In genomic region chr11:87686407-87686806, GRCm38 (mm10) we compare ENCODE assay signal across 13 mouse cellular contexts. TPM values are rescaled to one million over a fixed set of nuclear protein-coding genes. Genes with fewer than 3 reads are reported as not detected.
A peak's percentile ranks its signal among the peaks of the same experiment; 100 is the strongest.
DNase-seq lines count a peak whose midpoint lies in the region; ATAC-seq lines count a peak whose summit lies in the region.
"Had no signal": no experiment of that assay in that cellular context is flagged by ENCODE, and none has a peak within 500 bp of the region (broad histone marks: within the 10 kb centered on the region; RNA-seq: fewer than 3 reads in every experiment).

No protein-coding gene starts in this region.

- H3K27ac ChIP-seq in liver, embryonic 13.5 days, result peak overlapping the region; percentile 0; the same call in 1 of the 2 replicates

- ATAC-seq in liver, embryonic 13.5 days (ENCODE audit: low read depth), result no peak
- peak; percentile 61 for ATAC-seq in CD4-positive, CD25-positive, alpha-beta regulatory T cell, adult 4 months
- peak; percentile 72 for ATAC-seq in granulocyte monocyte progenitor cell, adult 5-6 weeks (replicated peaks; ENCODE audit: poor library complexity, severe bottlenecking)

- no peak overlapping the region for H3K4me3 ChIP-seq in liver, embryonic 13.5 days (replicated peaks)
- H3K4me3 ChIP-seq: myocyte had no signal

- intact Hi-C loops in gastrocnemius, postnatal 36 days (cut with DNase I), result no loop called here

- peaks cover 63% of the 10 kb centered on the region for H3K4me1 ChIP-seq in liver, embryonic 13.5 days (replicated peaks)

- DNase-seq in liver, embryonic 13.5 days, result no peak
- DNase-seq in liver, result no peak
- peak; percentile 61 for DNase-seq in 416B (ENCODE audit: low read depth)
- DNase-seq in right cerebral cortex, postnatal 10 days (ENCODE audit: low spot score in 2 of 2), result no peak
- DNase-seq in gastrocnemius, postnatal 36 days, result no peak
- DNase-seq in layer of hippocampus, postnatal 10 days (ENCODE audit: low spot score in 2 of 2), result no peak
- DNase-seq: gastrocnemius, postnatal 14 days; kidney, adult 18-20 months; lung, adult 18-20 months; right cerebral cortex, postnatal 14 days had no signal

- no peaks in the 10 kb centered on the region for H3K36me3 ChIP-seq in liver, embryonic 13.5 days

- no peak overlapping the region for H3K4me2 ChIP-seq in liver, embryonic 13.5 days

- no peaks in the 10 kb centered on the region for H3K9me3 ChIP-seq in liver, embryonic 13.5 days (replicated peaks)

- no peak overlapping the region for H3K9ac ChIP-seq in liver, embryonic 13.5 days

- H3K27me3 ChIP-seq in liver, embryonic 13.5 days, result no peaks in the 10 kb centered on the region

- WGBS in liver, embryonic 13.5 days (ENCODE audit: insufficient replicate concordance), result 49% methylated on average over 7 of the region's 7 CpGs

RNA-seq across cellular contexts. Expression of gene Rnf43, which starts 23.9 kb away (rescaled TPM):
- polyA plus RNA-seq in liver, embryonic 13.5 days (2015; fragmentation: Nextera tagmentation; extraction: Ambion mirVana), result 3.8 and 5.5 TPM in 2 replicates
- polyA plus RNA-seq in CD4-positive, CD25-positive, alpha-beta regulatory T cell, adult 4 months (2017; shearing (Covaris generic)), result 10 to 100 TPM; 24.9 to 25.4 TPM
- 4.5 and 16.1 TPM in 2 replicates for total RNA-seq in granulocyte monocyte progenitor cell, adult 5-6 weeks (2014; fragmentation: Nextera tagmentation)
- total RNA-seq in granulocyte monocyte progenitor cell, adult 5-6 weeks (2017), result 4.2 and 6.7 TPM in 2 replicates
- under 1 TPM; 0.15 to 0.38 TPM for total RNA-seq in gastrocnemius, postnatal 36 days (2021)
- 1 to 10 TPM; 3.8 to 4.0 TPM for total RNA-seq in layer of hippocampus, postnatal 10 days (2021)
- polyA plus RNA-seq: myocyte had no signal

RNA-seq across cellular contexts. Expression of gene Supt4a, which starts 50.9 kb away (rescaled TPM):
- 219 and 233 TPM in 2 replicates for polyA plus RNA-seq in liver, embryonic 13.5 days (2015; fragmentation: Nextera tagmentation; extraction: Ambion mirVana)
- 100 to 1,000 TPM; 346 to 405 TPM for polyA plus RNA-seq in CD4-positive, CD25-positive, alpha-beta regulatory T cell, adult 4 months (2017; shearing (Covaris generic))
- total RNA-seq in granulocyte monocyte progenitor cell, adult 5-6 weeks (2014; fragmentation: Nextera tagmentation), result 130 and 136 TPM in 2 replicates
- total RNA-seq in granulocyte monocyte progenitor cell, adult 5-6 weeks (2017), result 58.6 and 81.1 TPM in 2 replicates
- total RNA-seq in gastrocnemius, postnatal 36 days (2021), result 10 to 100 TPM; 26.8 to 37.6 TPM
- total RNA-seq in layer of hippocampus, postnatal 10 days (2021), result 10 to 100 TPM; 56.1 to 59.9 TPM
